Mouse (Mus musculus) lung, embryonic 14.5 days (tissue): ENCODE data around the gene Grk6. TPM values are rescaled to one million over a fixed set of nuclear protein-coding genes. Genes with fewer than 3 reads are reported as not detected.
A peak's percentile ranks its signal among the peaks of the same experiment; 100 is the strongest.
"Not testable (repeated sequence)": the region's sequence is repeated elsewhere in the genome, so short reads cannot be mapped to it uniquely, and the experiment has no call there.

ENCODE experiments used
- ATAC-seq: fragments of 200-750 bp; cut with Nextera tagmentation; 2 replicates; pipeline ENCODE4 v1.8.0; 2017; ENCODE audit warnings: mild to moderate bottlenecking, moderate TSS enrichment, moderate library complexity; ENCODE audit not compliant: insufficient read depth
- DNase-seq: peaks from one replicate; pipeline ENCODE4 v3.0.0-alpha.2; 2015
- H3K27ac ChIP-seq: fragments of 300-500 bp; sonication (generic); 2 replicates; pipeline ENCODE4 v1.5.1; 2014; ENCODE audit warnings: low read depth, mild to moderate bottlenecking, moderate library complexity
- H3K27me3 ChIP-seq: fragments of 300-500 bp; sonication (generic); 2 replicates; pipeline ENCODE4 v1.6.1; 2014; ENCODE audit warnings: low read length, control low read depth; ENCODE audit not compliant: insufficient read depth
- H3K36me3 ChIP-seq: fragments of 300-500 bp; sonication (generic); 2 replicates; pipeline ENCODE4 v1.6.1; 2014; ENCODE audit warnings: control low read depth; ENCODE audit not compliant: insufficient read depth
- H3K4me1 ChIP-seq: fragments of 300-500 bp; sonication (generic); 2 replicates; pipeline ENCODE4 v1.6.1; 2014; ENCODE audit warnings: antibody characterized with exemption, control low read depth; ENCODE audit not compliant: insufficient read depth
- H3K4me2 ChIP-seq: fragments of 300-500 bp; sonication (generic); 2 replicates; pipeline ENCODE4 v1.6.1; 2014; ENCODE audit warnings: mild to moderate bottlenecking
- H3K4me3 ChIP-seq: fragments of 300-500 bp; sonication (generic); 2 replicates; pipeline ENCODE4 v1.5.1; 2014; ENCODE audit warnings: low read depth, low read length
- H3K9ac ChIP-seq: fragments of 300-500 bp; sonication (generic); 2 replicates; pipeline ENCODE4 v1.6.1; 2014
- H3K9me3 ChIP-seq: fragments of 300-500 bp; sonication (generic); 2 replicates; pipeline ENCODE4 v1.6.1; 2016; ENCODE audit warnings: low read depth, low read length, control low read depth
- CTCF ChIP-seq: IDR thresholded peaks from 2 replicates; pipeline ENCODE4 v1.5.1; 2016; ENCODE audit warnings: antibody characterized with exemption, low read depth
- WGBS: fragments of 180-500 bp; shearing (Covaris S2); extraction: QIAGEN DNeasy Blood & Tissue Kit; methylation state at CpG from one replicate; pipeline ENCODE4 v1.1.7; 2014; 5-methylcytosine and 5-hydroxymethylcytosine counted together
- polyA plus RNA-seq: library from polyadenylated mRNA; unstranded; fragments of >200 nt; fragmentation: Nextera tagmentation; extraction: Ambion mirVana; gene quantifications from 2 replicates; pipeline ENCODE4 v1.2.1, GENCODE M21; 2014

The Grk6 gene
- polyA plus RNA-seq, 1 experiment from 2014 or later, result 71.0 TPM

GRCm38 (mm10) chr13:55426613-55427012 is 18.3 kb upstream of the Grk6 start, which contains the start of gene F12:
Gene F12, minus strand, starts transcription at chr13:55426793.
- WGBS, result 83% methylated on average over 10 of the region's 10 CpGs
- Histone ChIP-seq H3K9ac (no peak within 1 kb of the TSS), H3K4me1 (no peaks in the 10 kb centered on the region), H3K27me3 (peaks cover 7% of the 10 kb centered on the region), H3K9me3 (no peaks in the 10 kb centered on the region), H3K36me3 (no peaks in the 10 kb centered on the region), H3K4me2 (no peak within 1 kb of the TSS), H3K4me3 (no peak within 1 kb of the TSS), H3K27ac (no peak within 1 kb of the TSS)
- DNase-seq, result no peak
- no peak for TF ChIP-seq CTCF
- no peak for ATAC-seq

- no peak for TF ChIP-seq CTCF
- Histone ChIP-seq H3K27me3 (no peaks in the 10 kb centered on the region), H3K4me3 (no peak overlapping the region), H3K9ac (no peak overlapping the region), H3K36me3 (no peaks in the 10 kb centered on the region), H3K4me2 (no peak overlapping the region), H3K9me3 (no peaks in the 10 kb centered on the region), H3K27ac (no peak overlapping the region), H3K4me1 (no peaks in the 10 kb centered on the region)
- ATAC-seq (no peak), DNase-seq (no peak)
- WGBS, result 61% methylated on average over 12 of the region's 12 CpGs
These were observed 15.5 kb upstream of the Grk6 start for GRCm38 (mm10) chr13:55429226-55429888.

- WGBS, result 88% methylated on average over 2 of the region's 2 CpGs
- DNase-seq, result no peak
- H3K36me3 ChIP-seq, result no peaks in the 10 kb centered on the region
- no peak overlapping the region for H3K4me2 ChIP-seq
- H3K4me3 ChIP-seq, result no peak overlapping the region
- no peak overlapping the region for H3K27ac ChIP-seq
- no peak overlapping the region for H3K9ac ChIP-seq
- no peaks in the 10 kb centered on the region for H3K27me3 ChIP-seq
- H3K9me3 ChIP-seq, result no peaks in the 10 kb centered on the region
- TF ChIP-seq CTCF, result no peak
- ATAC-seq, result no peak
- no peaks in the 10 kb centered on the region for H3K4me1 ChIP-seq
These were observed 14.3 kb upstream of the Grk6 start for GRCm38 (mm10) chr13:55430566-55430965.

- H3K9me3 ChIP-seq, result no peaks in the 10 kb centered on the region
- H3K27me3 ChIP-seq, result no peaks in the 10 kb centered on the region
- no peaks in the 10 kb centered on the region for H3K4me1 ChIP-seq
- ATAC-seq, result no peak
- H3K4me3 ChIP-seq, result no peak overlapping the region
- TF ChIP-seq CTCF, result no peak
- H3K36me3 ChIP-seq, result no peaks in the 10 kb centered on the region
- no peak overlapping the region for H3K27ac ChIP-seq
- no peak overlapping the region for H3K9ac ChIP-seq
- 60% methylated on average over 10 of the region's 10 CpGs for WGBS
- no peak overlapping the region for H3K4me2 ChIP-seq
- DNase-seq, result no peak
These were observed 12.8 kb upstream of the Grk6 start for GRCm38 (mm10) chr13:55431889-55432685.

GRCm38 (mm10) chr13:55437111-55437629 is 7.7 kb upstream of the Grk6 start:
- not testable (repeated sequence) for H3K4me3 ChIP-seq, H3K27me3 ChIP-seq, DNase-seq, H3K27ac ChIP-seq, H3K4me1 ChIP-seq, ATAC-seq, H3K9me3 ChIP-seq, H3K4me2 ChIP-seq, H3K9ac ChIP-seq, H3K36me3 ChIP-seq
- WGBS, result 78% methylated on average over 14 of the region's 15 CpGs

GRCm38 (mm10) chr13:55443799-55444285 is 1.0 kb upstream of the Grk6 start:
- DNase-seq (no peak), ATAC-seq (no peak)
- peak overlapping the region; percentile 89 for H3K4me2 ChIP-seq
- H3K4me1 ChIP-seq, result peaks cover 10% of the 10 kb centered on the region
- peak overlapping the region; percentile 50 for H3K9ac ChIP-seq
- H3K9me3 ChIP-seq, result no peaks in the 10 kb centered on the region
- H3K27ac ChIP-seq, result peak overlapping the region; percentile 94
- no peak for TF ChIP-seq CTCF
- no peaks in the 10 kb centered on the region for H3K27me3 ChIP-seq
- H3K4me3 ChIP-seq, result peak overlapping the region; percentile 93
- 27% methylated on average over 9 of the region's 9 CpGs for WGBS
- H3K36me3 ChIP-seq, result no peaks in the 10 kb centered on the region
